Mouse (Mus musculus) testis, adult 2 months (tissue): ENCODE results near the gene Ggcx. TPM values are rescaled to one million over a fixed set of nuclear protein-coding genes. Genes with fewer than 3 reads are reported as not detected.

Source experiments
- H3K27ac ChIP-seq: fragments of 200-500 bp; 2 replicates; pipeline ENCODE4 v1.5.1; 2012; ENCODE audit warnings: low read depth, low read length; ENCODE audit not compliant: control insufficient read depth, insufficient read depth
- H3K27me3 ChIP-seq: fragments of 200-500 bp; 2 replicates; pipeline ENCODE4 v1.6.1; 2012; ENCODE audit warnings: mild to moderate bottlenecking, low read length, moderate library complexity; ENCODE audit not compliant: control insufficient read depth, insufficient read depth
- H3K36me3 ChIP-seq: fragments of 200-500 bp; 2 replicates; pipeline ENCODE4 v1.6.1; 2012; ENCODE audit warnings: mild to moderate bottlenecking, low read length; ENCODE audit not compliant: control insufficient read depth, insufficient read depth
- H3K4me1 ChIP-seq: fragments of 200-500 bp; 2 replicates; pipeline ENCODE4 v1.6.1; 2012; ENCODE audit warnings: low read length; ENCODE audit not compliant: control insufficient read depth, insufficient read depth
- H3K4me3 ChIP-seq: fragments of 200-500 bp; 2 replicates; pipeline ENCODE4 v1.5.1; 2012; ENCODE audit warnings: low read depth, mild to moderate bottlenecking, low read length, moderate library complexity, mixed read lengths; ENCODE audit not compliant: control insufficient read depth
- CTCF ChIP-seq: fragments of 200-500 bp; IDR thresholded peaks from 2 replicates; pipeline ENCODE4 v1.5.1; 2012; ENCODE audit warnings: low read depth, mild to moderate bottlenecking, inconsistent platforms, low read length, moderate library complexity; ENCODE audit not compliant: control insufficient read depth, insufficient read depth, insufficient replicate concordance
- POLR2A ChIP-seq: fragments of 200-500 bp; IDR thresholded peaks from 2 replicates; pipeline ENCODE4 v1.6.1; 2012; ENCODE audit warnings: low read depth, mild to moderate bottlenecking, inconsistent platforms, low read length, moderate library complexity; ENCODE audit not compliant: control insufficient read depth
- polyA plus RNA-seq: library from polyadenylated mRNA; depleted of rRNA; stranded (reverse); fragments of >200 nt; gene quantifications from 2 replicates; pipeline ENCODE4 v1.2.3, GENCODE M21; 2012; rRNA removed

The Ggcx gene
- 4.0 and 4.1 TPM in 2 replicates for polyA plus RNA-seq

- H3K4me1 ChIP-seq = peaks cover 8% of the 10 kb centered on the region
- H3K4me3 ChIP-seq = peak within 1 kb of the TSS; percentile 98
- H3K27ac ChIP-seq = peak within 1 kb of the TSS; percentile 82; the same call in 1 of the 2 replicates
- TF ChIP-seq CTCF (no peak), POLR2A (peak; percentile 66)
- no peaks in the 10 kb centered on the region for H3K36me3 ChIP-seq
- H3K27me3 ChIP-seq = no peaks in the 10 kb centered on the region
Observed at GRCm38 (mm10) chr6:72414076-72414756, at the start of gene Ggcx. TSS of gene Ggcx (plus strand) at chr6:72414308.

GRCm38 (mm10) chr6:72364985-72365384 is 49.1 kb upstream of the Ggcx start:
- Histone ChIP-seq H3K4me1 (peaks cover 20% of the 10 kb centered on the region), H3K36me3 (peaks cover 4% of the 10 kb centered on the region; the same call in 1 of the 2 replicates), H3K27me3 (no peaks in the 10 kb centered on the region), H3K27ac (no peak overlapping the region), H3K4me3 (peak overlapping the region; percentile 45)
- TF ChIP-seq POLR2A = no peak
- no peak for TF ChIP-seq CTCF

GRCm38 (mm10) chr6:72366304-72366703 is 47.8 kb upstream of the Ggcx start:
- peaks cover 20% of the 10 kb centered on the region for H3K4me1 ChIP-seq
- H3K27me3 ChIP-seq = no peaks in the 10 kb centered on the region
- TF ChIP-seq POLR2A (no peak), CTCF (no peak)
- H3K36me3 ChIP-seq = peaks cover 2% of the 10 kb centered on the region; the same call in 1 of the 2 replicates
- H3K4me3 ChIP-seq = peak overlapping the region; percentile 68
- peak overlapping the region; percentile 53 for H3K27ac ChIP-seq

- H3K4me3 ChIP-seq = peak within 1 kb of the TSS; percentile 68
- no peaks in the 10 kb centered on the region for H3K27me3 ChIP-seq
- peaks cover 2% of the 10 kb centered on the region; the same call in 1 of the 2 replicates for H3K36me3 ChIP-seq
- TF ChIP-seq CTCF (no peak), POLR2A (no peak)
- peak within 1 kb of the TSS; percentile 53 for H3K27ac ChIP-seq
- H3K4me1 ChIP-seq = peaks cover 21% of the 10 kb centered on the region
Observed at GRCm38 (mm10) chr6:72366844-72367443, 47.2 kb upstream of the Ggcx start, which contains the start of gene Rnf181. TSS of gene Rnf181 (minus strand) at chr6:72366956.

- TF ChIP-seq CTCF = no peak
- TF ChIP-seq POLR2A = no peak
- H3K27ac ChIP-seq = no peak overlapping the region
Observed at GRCm38 (mm10) chr6:72367460-72367974, 46.6 kb upstream of the Ggcx start.

GRCm38 (mm10) chr6:72369557-72369956 is 44.6 kb upstream of the Ggcx start:
- Histone ChIP-seq H3K4me1 (peaks cover 23% of the 10 kb centered on the region), H3K36me3 (peaks cover 2% of the 10 kb centered on the region; the same call in 1 of the 2 replicates), H3K4me3 (peak overlapping the region; percentile 41), H3K27ac (peak overlapping the region; percentile 28), H3K27me3 (no peaks in the 10 kb centered on the region)
- TF ChIP-seq POLR2A = no peak
- no peak; the same call in 1 of the 2 replicates for TF ChIP-seq CTCF

More at GRCm38 (mm10) chr6:72367460-72367974, 46.6 kb upstream of the Ggcx start:
- Histone ChIP-seq H3K36me3 (peaks cover 2% of the 10 kb centered on the region; the same call in 1 of the 2 replicates), H3K4me3 (peak overlapping the region; percentile 40), H3K27me3 (no peaks in the 10 kb centered on the region), H3K4me1 (peaks cover 21% of the 10 kb centered on the region)

- peak overlapping the region; percentile 96 for H3K27ac ChIP-seq
- TF ChIP-seq CTCF = no peak
- TF ChIP-seq POLR2A = peak; percentile 11; the same call in 1 of the 2 replicates
Observed at GRCm38 (mm10) chr6:72370091-72370490, 44.0 kb upstream of the Ggcx start.

More at GRCm38 (mm10) chr6:72370091-72370490, 44.0 kb upstream of the Ggcx start:
- Histone ChIP-seq H3K27me3 (no peaks in the 10 kb centered on the region), H3K36me3 (peaks cover 2% of the 10 kb centered on the region; the same call in 1 of the 2 replicates), H3K4me3 (peak overlapping the region; percentile 41), H3K4me1 (peaks cover 23% of the 10 kb centered on the region)
